8 mouse cellular contexts compared by ENCODE assay signal in genomic region chr11:120630881-120631725, GRCm38 (mm10). TPM values are rescaled to one million over a fixed set of nuclear protein-coding genes. Genes with fewer than 3 reads are reported as not detected.
A peak's percentile ranks its signal among the peaks of the same experiment; 100 is the strongest.
DNase-seq lines count a peak whose midpoint lies in the region; ATAC-seq and TF ChIP-seq lines count a peak whose summit lies in the region.

No protein-coding gene starts in this region.

- H3K4me2 ChIP-seq in kidney, embryonic 14.5 days (replicated peaks; ENCODE audit: low read depth, low read length), result peak overlapping the region; percentile 61
- peak overlapping the region; percentile 93; the same call in 1 of the 2 replicates for H3K4me2 ChIP-seq in midbrain, embryonic 16.5 days (ENCODE audit: low read length)

- H3K36me3 ChIP-seq in spleen, adult 2 months (ENCODE audit: control insufficient read depth, insufficient read depth, low read length), result 0 out of 2 replicates have a peak, but pooled peaks cover 1% of the 10 kb centered on the region
- peaks cover 28% of the 10 kb centered on the region for H3K36me3 ChIP-seq in kidney, embryonic 14.5 days (ENCODE audit: control insufficient read depth, insufficient read depth, low read length)
- H3K36me3 ChIP-seq in midbrain, embryonic 16.5 days (ENCODE audit: control insufficient read depth, insufficient read depth, low read length), result peaks cover 6% of the 10 kb centered on the region

- peak overlapping the region; percentile 80 for H3K27ac ChIP-seq in spleen, adult 2 months (ENCODE audit: insufficient read depth, low read length)
- H3K27ac ChIP-seq in embryonic fibroblast, embryonic 13.5 days (ENCODE audit: insufficient read depth, low read length), result peak overlapping the region; percentile 90
- H3K27ac ChIP-seq in kidney, embryonic 14.5 days (ENCODE audit: low read depth, low read length), result peak overlapping the region; percentile 88
- no peak overlapping the region for H3K27ac ChIP-seq in midbrain, embryonic 16.5 days (ENCODE audit: low read length)

- peak overlapping the region; percentile 38; the same call in 1 of the 2 replicates for H3K9ac ChIP-seq in kidney, embryonic 14.5 days (ENCODE audit: low read depth, low read length)
- H3K9ac ChIP-seq in midbrain, embryonic 16.5 days (ENCODE audit: low read depth, low read length), result 0 out of 2 replicates have a peak overlapping the region, but pooled peaks have one; percentile 30

- H3K4me3 ChIP-seq in spleen, adult 2 months (ENCODE audit: extremely low read depth, insufficient read depth, insufficient read length), result no peak overlapping the region
- peak overlapping the region; percentile 75 for H3K4me3 ChIP-seq in embryonic fibroblast, embryonic 13.5 days (ENCODE audit: insufficient read depth, low read length)
- peak overlapping the region; percentile 98; the same call in 1 of the 2 replicates for H3K4me3 ChIP-seq in kidney, embryonic 14.5 days (ENCODE audit: low read length)
- no peak overlapping the region for H3K4me3 ChIP-seq in midbrain, embryonic 16.5 days (ENCODE audit: low read depth, low read length)

- 11% methylated on average over 7 of the region's 7 CpGs for WGBS in spleen, adult 2 months
- WGBS in kidney, embryonic 14.5 days, result 22% methylated on average over 7 of the region's 7 CpGs
- WGBS in midbrain, embryonic 16.5 days, result 40% methylated on average over 7 of the region's 7 CpGs

- H3K4me1 ChIP-seq in spleen, adult 2 months (ENCODE audit: control insufficient read depth, insufficient read depth, insufficient read length), result peaks cover 45% of the 10 kb centered on the region
- H3K4me1 ChIP-seq in embryonic fibroblast, embryonic 13.5 days (ENCODE audit: control insufficient read depth, insufficient read depth, low read length), result peaks cover 8% of the 10 kb centered on the region; the same call in 1 of the 2 replicates
- peaks cover 33% of the 10 kb centered on the region for H3K4me1 ChIP-seq in kidney, embryonic 14.5 days (ENCODE audit: control insufficient read depth, insufficient read depth, low read length)
- H3K4me1 ChIP-seq in midbrain, embryonic 16.5 days (ENCODE audit: control insufficient read depth, insufficient read depth, low read length), result peaks cover 29% of the 10 kb centered on the region

- no peak for ATAC-seq in kidney, embryonic 14.5 days (ENCODE audit: low FRiP score, low TSS enrichment)
- no peak for ATAC-seq in midbrain, embryonic 16.5 days

- TF ChIP-seq CTCF in spleen, adult 2 months (IDR thresholded peaks at IDR 0.05; ENCODE audit: extremely low read depth, insufficient read depth, insufficient read length, insufficient replicate concordance), result no peak
- no peak for TF ChIP-seq CTCF in embryonic fibroblast, embryonic 13.5 days (IDR thresholded peaks at IDR 0.05; ENCODE audit: borderline replicate concordance, insufficient read depth, low read length)

- TF ChIP-seq POLR2A in spleen, adult 2 months (IDR thresholded peaks at IDR 0.05; ENCODE audit: low read depth, low read length), result no peak
- no peak for TF ChIP-seq POLR2A in embryonic fibroblast, embryonic 13.5 days (IDR thresholded peaks at IDR 0.05; ENCODE audit: low read depth, low read length)

- no peaks in the 10 kb centered on the region for H3K9me3 ChIP-seq in kidney, embryonic 14.5 days (ENCODE audit: control insufficient read depth, low read length)
- no peaks in the 10 kb centered on the region for H3K9me3 ChIP-seq in midbrain, embryonic 16.5 days (replicated peaks; ENCODE audit: control insufficient read depth, low read length, poor library complexity, severe bottlenecking)

- DNase-seq in spleen, adult 2 months (ENCODE audit: low read depth in 1 of 2, low spot score in 2 of 2), result no peak
- DNase-seq in spleen, postnatal 36 days (ENCODE audit: low spot score in 2 of 2), result no peak
- no peak for DNase-seq in left cerebral cortex, adult 18-20 months (ENCODE audit: low spot score in 2 of 2)
- DNase-seq in cerebellum, adult 11 months, result no peak
- no peak for DNase-seq in ovary, adult 18-20 months (ENCODE audit: low spot score)

- no peaks in the 10 kb centered on the region for H3K27me3 ChIP-seq in spleen, adult 2 months (ENCODE audit: control insufficient read depth, insufficient read depth, low read length)
- no peaks in the 10 kb centered on the region for H3K27me3 ChIP-seq in kidney, embryonic 14.5 days (ENCODE audit: control insufficient read depth, insufficient read depth, low read length)
- H3K27me3 ChIP-seq in midbrain, embryonic 16.5 days (ENCODE audit: control insufficient read depth, insufficient read depth, low read depth, low read length), result no peaks in the 10 kb centered on the region

RNA-seq across cellular contexts. Expression of gene Mafg, which starts 2.3 kb away (rescaled TPM):
- polyA plus RNA-seq in spleen, adult 2 months (2012; rRNA removed), result 29.9 and 31.3 TPM in 2 replicates
- polyA plus RNA-seq in embryonic fibroblast, embryonic 13.5 days (2011; ENCODE audit: insufficient read length, low read depth, missing spikeins), result 39.4 and 43.9 TPM in 2 replicates
- 26.9 and 27.9 TPM in 2 replicates for polyA plus RNA-seq in kidney, embryonic 14.5 days (2014; fragmentation: Nextera tagmentation; extraction: Ambion mirVana)
- polyA plus RNA-seq in midbrain, embryonic 16.5 days (2015; fragmentation: Nextera tagmentation; extraction: Ambion mirVana), result 37.5 and 39.1 TPM in 2 replicates
- 10 to 100 TPM; 86.8 to 94.3 TPM for total RNA-seq in left cerebral cortex, adult 18-20 months (2021)

RNA-seq across cellular contexts. Expression of gene Sirt7, which starts 6.1 kb away (rescaled TPM):
- 119 and 139 TPM in 2 replicates for polyA plus RNA-seq in spleen, adult 2 months (2012; rRNA removed)
- polyA plus RNA-seq in embryonic fibroblast, embryonic 13.5 days (2011; ENCODE audit: insufficient read length, low read depth, missing spikeins), result 15.9 and 19.2 TPM in 2 replicates
- polyA plus RNA-seq in kidney, embryonic 14.5 days (2014; fragmentation: Nextera tagmentation; extraction: Ambion mirVana), result 23.8 and 28.6 TPM in 2 replicates
- 39.3 and 46.2 TPM in 2 replicates for polyA plus RNA-seq in midbrain, embryonic 16.5 days (2015; fragmentation: Nextera tagmentation; extraction: Ambion mirVana)
- total RNA-seq in left cerebral cortex, adult 18-20 months (2021), result 10 to 100 TPM; 34.9 to 38.6 TPM

RNA-seq across cellular contexts. Expression of gene Pycr1, which starts 12.5 kb away (rescaled TPM):
- 7.5 and 8.7 TPM in 2 replicates for polyA plus RNA-seq in spleen, adult 2 months (2012; rRNA removed)
- 44.5 and 59.0 TPM in 2 replicates for polyA plus RNA-seq in embryonic fibroblast, embryonic 13.5 days (2011; ENCODE audit: insufficient read length, low read depth, missing spikeins)
- 19.9 and 21.8 TPM in 2 replicates for polyA plus RNA-seq in kidney, embryonic 14.5 days (2014; fragmentation: Nextera tagmentation; extraction: Ambion mirVana)
- 18.1 TPM in 2 replicates for polyA plus RNA-seq in midbrain, embryonic 16.5 days (2015; fragmentation: Nextera tagmentation; extraction: Ambion mirVana)
- 1 to 10 TPM; 1.0 to 1.6 TPM for total RNA-seq in left cerebral cortex, adult 18-20 months (2021)

RNA-seq across cellular contexts. Expression of gene Pcyt2, which starts 13.4 kb away (rescaled TPM):
- 139 and 165 TPM in 2 replicates for polyA plus RNA-seq in spleen, adult 2 months (2012; rRNA removed)
- 39.5 and 45.2 TPM in 2 replicates for polyA plus RNA-seq in embryonic fibroblast, embryonic 13.5 days (2011; ENCODE audit: insufficient read length, low read depth, missing spikeins)
- 82.7 and 83.5 TPM in 2 replicates for polyA plus RNA-seq in kidney, embryonic 14.5 days (2014; fragmentation: Nextera tagmentation; extraction: Ambion mirVana)
- 218 and 239 TPM in 2 replicates for polyA plus RNA-seq in midbrain, embryonic 16.5 days (2015; fragmentation: Nextera tagmentation; extraction: Ambion mirVana)
- total RNA-seq in left cerebral cortex, adult 18-20 months (2021), result 100 to 1,000 TPM; 124 to 136 TPM

RNA-seq across cellular contexts. Expression of gene Myadml2, which starts 16.9 kb away (rescaled TPM):
- 0.83 and 1.5 TPM in 2 replicates for polyA plus RNA-seq in spleen, adult 2 months (2012; rRNA removed)
- not detected in 2 replicates for polyA plus RNA-seq in embryonic fibroblast, embryonic 13.5 days (2011; ENCODE audit: insufficient read length, low read depth, missing spikeins)
- not detected in 2 replicates for polyA plus RNA-seq in kidney, embryonic 14.5 days (2014; fragmentation: Nextera tagmentation; extraction: Ambion mirVana)
- polyA plus RNA-seq in midbrain, embryonic 16.5 days (2015; fragmentation: Nextera tagmentation; extraction: Ambion mirVana), result 1.1 TPM in 2 replicates
- 1 to 10 TPM; 7.3 to 8.2 TPM for total RNA-seq in left cerebral cortex, adult 18-20 months (2021)

Comparison
In these comparisons a context has a peak if more than half of its experiments do, and no peak if none do; other contexts are left out.
1. H3K4me3 ChIP-seq: peak in embryonic fibroblast, embryonic 13.5 days (single experiment) and kidney, embryonic 14.5 days (single experiment); none in spleen, adult 2 months (single experiment) and midbrain, embryonic 16.5 days (single experiment).